Mouse (Mus musculus) forebrain, postnatal 0 days (tissue): ENCODE data around the gene Scamp2. TPM values are rescaled to one million over a fixed set of nuclear protein-coding genes. Genes with fewer than 3 reads are reported as not detected.

ENCODE experiments used
- ATAC-seq: fragments of 200-750 bp; cut with Nextera tagmentation; 2 replicates; pipeline ENCODE4 v1.8.0; 2017; ENCODE audit warnings: mild to moderate bottlenecking, moderate library complexity
- DNase-seq: peaks from one replicate; pipeline ENCODE4 v3.0.0-alpha.2; 2015
- H3K27ac ChIP-seq: fragments of 300-500 bp; sonication (generic); 2 replicates; pipeline ENCODE4 v1.5.1; 2014; ENCODE audit warnings: low read depth, mild to moderate bottlenecking, antibody characterized with exemption, low read length, moderate library complexity, mixed read lengths
- H3K27me3 ChIP-seq: fragments of 300-500 bp; sonication (generic); 2 replicates; pipeline ENCODE4 v1.6.1; 2014; ENCODE audit warnings: mild to moderate bottlenecking, low read length, mixed read lengths; ENCODE audit not compliant: insufficient read depth
- H3K36me3 ChIP-seq: fragments of 300-500 bp; sonication (generic); 2 replicates; pipeline ENCODE4 v1.6.1; 2014; ENCODE audit warnings: mild to moderate bottlenecking, moderate library complexity; ENCODE audit not compliant: insufficient read depth
- H3K4me1 ChIP-seq: fragments of 300-500 bp; sonication (generic); 2 replicates; pipeline ENCODE4 v1.6.1; 2014; ENCODE audit warnings: antibody characterized with exemption; ENCODE audit not compliant: insufficient read depth
- H3K4me2 ChIP-seq: fragments of 300-500 bp; sonication (generic); 2 replicates; pipeline ENCODE4 v1.6.1; 2014; ENCODE audit warnings: low read depth, mild to moderate bottlenecking, moderate library complexity
- H3K4me3 ChIP-seq: fragments of 300-500 bp; sonication (generic); 2 replicates; pipeline ENCODE4 v1.5.1; 2014; ENCODE audit warnings: low read depth, low read length, mixed read lengths
- H3K9ac ChIP-seq: fragments of 300-500 bp; sonication (generic); 2 replicates; pipeline ENCODE4 v1.6.1; 2014; ENCODE audit warnings: mild to moderate bottlenecking
- H3K9me3 ChIP-seq: fragments of 300-500 bp; sonication (generic); 2 replicates; pipeline ENCODE4 v1.6.1; 2016; ENCODE audit warnings: low read length
- CTCF ChIP-seq: sonication (generic); IDR thresholded peaks from 2 replicates; pipeline ENCODE4 v1.5.1; 2016; ENCODE audit warnings: antibody characterized with exemption, control low read depth, low read depth
- WGBS: fragments of 180-500 bp; shearing (Covaris S2); extraction: QIAGEN DNeasy Blood & Tissue Kit; methylation state at CpG from one replicate; pipeline ENCODE4 v1.1.7; 2014; 5-methylcytosine and 5-hydroxymethylcytosine counted together
- polyA plus RNA-seq: library from polyadenylated mRNA; unstranded; fragments of >200 nt; fragmentation: Nextera tagmentation; extraction: Ambion mirVana; gene quantifications from 2 replicates; pipeline ENCODE4 v1.2.1, GENCODE M21; 2015
- total RNA-seq: library from RNA; depleted of rRNA; stranded (reverse); fragments of >200 nt; gene quantifications from 2 replicates; pipeline ENCODE4 v1.2.3, GENCODE M21; 2014

Gene Scamp2
- total and polyA plus RNA-seq, 2 experiments from 2014 or later = 36.3 to 42.8 TPM

DNA sequence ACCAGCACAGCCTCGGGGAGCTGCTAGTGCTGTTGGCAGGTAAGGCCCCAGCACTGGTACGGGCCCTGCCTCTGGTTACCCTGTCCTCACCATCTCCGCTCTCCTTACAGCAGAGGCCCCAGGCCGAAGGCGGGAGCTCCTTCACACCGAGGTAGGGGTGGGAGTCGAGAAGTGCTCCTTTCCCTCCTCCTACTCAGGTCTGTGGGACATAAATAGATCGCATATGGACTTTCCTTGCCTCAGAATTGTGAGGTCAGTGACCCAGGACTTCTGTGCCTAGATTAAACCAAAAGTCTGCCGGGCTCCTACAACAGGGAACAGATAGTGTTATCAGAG is 33.4 kb downstream of the Scamp2 start:
- 86% methylated on average over 9 of the region's 9 CpGs for WGBS
- H3K4me2 ChIP-seq = no peak overlapping the region
- H3K27me3 ChIP-seq = no peaks in the 10 kb centered on the region
- peaks cover 40% of the 10 kb centered on the region for H3K36me3 ChIP-seq
- no peak overlapping the region for H3K4me3 ChIP-seq
- no peaks in the 10 kb centered on the region for H3K4me1 ChIP-seq
- H3K9me3 ChIP-seq = no peaks in the 10 kb centered on the region
- TF ChIP-seq CTCF = no peak
- H3K9ac ChIP-seq = no peak overlapping the region
- ATAC-seq (no peak), DNase-seq (no peak)
- no peak overlapping the region for H3K27ac ChIP-seq

DNA sequence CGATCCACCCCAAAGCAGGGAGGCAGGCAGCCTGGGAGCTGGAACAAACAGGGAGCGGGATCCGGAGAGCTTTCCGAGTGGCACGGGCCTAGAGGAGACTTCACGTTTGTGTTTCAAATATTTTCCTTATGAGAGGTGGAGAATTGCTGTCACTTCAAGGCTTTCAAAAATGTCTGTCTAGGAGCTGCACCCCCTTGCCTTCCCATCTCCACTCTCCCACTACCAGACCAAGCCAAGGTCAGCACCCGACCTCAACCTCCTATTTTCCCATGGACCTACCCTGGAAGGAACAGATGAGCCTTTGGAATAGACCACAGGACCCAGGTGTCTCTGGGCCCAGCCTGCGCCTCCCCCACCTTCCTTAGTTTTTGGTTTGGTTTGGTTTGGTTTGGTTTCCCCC is 36.5 kb downstream of the Scamp2 start:
- TF ChIP-seq CTCF = no peak
- Histone ChIP-seq H3K9me3 (no peaks in the 10 kb centered on the region), H3K27ac (no peak overlapping the region), H3K4me3 (no peak overlapping the region), H3K4me1 (no peaks in the 10 kb centered on the region), H3K36me3 (peaks cover 37% of the 10 kb centered on the region), H3K9ac (no peak overlapping the region), H3K4me2 (no peak overlapping the region), H3K27me3 (no peaks in the 10 kb centered on the region)
- ATAC-seq = no peak
- no peak for DNase-seq
- 88% methylated on average over 8 of the region's 8 CpGs for WGBS

DNA sequence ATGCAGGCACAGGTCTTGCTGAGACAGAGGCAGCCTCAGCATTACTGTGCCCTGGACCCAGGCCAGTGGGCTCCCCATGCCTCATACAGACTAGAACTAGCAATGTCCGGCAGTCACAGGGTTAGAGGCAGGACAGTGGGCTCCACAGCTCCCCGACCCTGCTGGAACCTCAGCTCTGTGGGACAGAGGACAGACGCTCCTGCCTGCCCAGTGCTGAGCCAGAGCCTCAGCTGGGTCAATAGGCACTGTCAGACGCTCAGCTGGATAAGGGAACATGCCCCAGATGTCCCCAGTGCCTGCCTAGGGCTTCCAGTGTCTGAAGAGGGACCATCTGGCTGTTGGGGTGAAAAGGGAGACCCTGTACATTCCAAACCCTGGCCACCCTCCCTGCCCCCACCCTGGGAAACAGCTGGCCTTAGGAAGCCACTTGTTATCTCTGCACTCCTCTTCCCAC is 37.2 kb downstream of the Scamp2 start:
- Histone ChIP-seq H3K27ac (no peak overlapping the region), H3K36me3 (peaks cover 30% of the 10 kb centered on the region), H3K4me3 (no peak overlapping the region), H3K4me2 (no peak overlapping the region), H3K27me3 (no peaks in the 10 kb centered on the region), H3K9ac (no peak overlapping the region), H3K4me1 (no peaks in the 10 kb centered on the region), H3K9me3 (no peaks in the 10 kb centered on the region)
- DNase-seq (no peak), ATAC-seq (no peak)
- 25% methylated on average over 4 of the region's 4 CpGs for WGBS
- no peak for TF ChIP-seq CTCF

DNA sequence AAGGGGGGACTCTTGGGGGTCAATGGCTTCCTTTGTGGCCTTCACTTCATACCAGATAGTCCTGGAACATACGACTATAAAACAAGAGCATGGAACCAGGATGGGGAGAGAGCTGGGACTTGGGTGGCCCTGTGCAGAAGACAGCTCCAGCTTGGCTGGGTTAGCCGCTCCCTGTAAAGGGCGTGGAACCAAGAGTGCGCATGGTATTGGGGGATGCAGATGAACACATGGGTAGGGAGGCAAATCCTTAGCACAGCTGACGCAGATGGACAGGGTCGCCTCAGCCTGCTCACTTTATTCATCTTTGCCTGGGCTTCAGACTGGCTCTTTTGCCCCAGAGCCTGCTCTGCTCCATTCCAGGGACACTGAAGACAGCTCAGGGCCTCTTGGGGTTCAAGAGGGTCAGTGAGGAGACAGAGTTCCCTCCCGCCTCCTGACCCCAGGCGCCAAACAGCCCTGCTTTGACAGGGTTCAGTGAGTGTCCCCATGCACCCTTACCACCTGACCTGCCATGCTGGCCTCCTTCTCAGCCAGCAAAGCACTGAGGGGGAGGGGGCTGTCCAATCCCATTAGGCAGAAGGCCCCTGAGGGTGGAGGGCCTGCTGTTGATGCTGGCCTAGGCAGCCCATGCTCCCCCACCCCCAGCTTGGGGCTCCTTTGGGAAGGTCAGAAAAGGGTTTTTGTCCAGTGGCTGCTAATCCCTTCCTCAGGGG is 38.3 kb downstream of the Scamp2 start:
- no peak overlapping the region for H3K9ac ChIP-seq
- peaks cover 20% of the 10 kb centered on the region for H3K36me3 ChIP-seq
- no peak overlapping the region for H3K27ac ChIP-seq
- no peak for TF ChIP-seq CTCF
- H3K4me2 ChIP-seq = no peak overlapping the region
- DNase-seq (no peak), ATAC-seq (no peak)
- H3K4me3 ChIP-seq = no peak overlapping the region
- no peaks in the 10 kb centered on the region for H3K4me1 ChIP-seq
- no peaks in the 10 kb centered on the region for H3K27me3 ChIP-seq
- no peaks in the 10 kb centered on the region for H3K9me3 ChIP-seq
- WGBS = 45% methylated on average over 8 of the region's 8 CpGs

DNA sequence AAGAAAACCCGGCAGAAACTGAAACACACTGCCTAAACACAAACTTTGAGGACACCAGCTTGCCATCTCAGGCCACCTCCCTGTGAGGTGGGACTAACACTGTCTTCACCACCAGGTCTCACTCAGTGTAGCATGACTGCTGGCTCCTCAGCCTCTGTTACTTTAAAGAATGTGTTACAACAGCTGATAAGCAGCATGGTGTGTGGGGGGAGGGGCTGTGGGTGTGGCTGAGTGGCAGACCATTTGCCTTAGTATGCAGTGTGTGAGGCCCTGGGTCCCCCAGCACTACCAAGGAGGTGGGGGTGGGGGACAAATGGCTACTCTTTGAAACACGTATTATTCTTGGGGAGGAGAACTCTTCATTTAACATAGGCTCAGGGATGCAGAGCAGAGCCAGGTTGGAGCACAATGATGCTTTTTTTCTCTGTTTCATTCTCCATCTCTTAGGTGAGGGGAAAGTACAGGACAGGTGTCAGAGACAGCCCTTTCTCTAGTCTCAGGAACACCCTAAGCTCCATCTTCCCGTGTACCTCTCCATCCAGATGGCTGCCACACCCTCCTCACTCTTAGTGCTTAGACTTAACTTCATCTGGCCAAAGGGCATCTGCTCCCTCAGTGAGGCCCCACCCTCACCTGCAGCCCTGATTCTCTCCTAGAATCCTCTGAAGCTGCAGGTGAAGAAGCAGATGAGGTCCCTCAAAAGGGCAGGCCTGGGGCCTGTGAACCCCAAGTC is 40.0 kb downstream of the Scamp2 start:
- WGBS = 12% methylated on average over 3 of the region's 3 CpGs
- no peak overlapping the region for H3K27ac ChIP-seq
- ATAC-seq = peak; percentile 28
- no peak overlapping the region for H3K4me2 ChIP-seq
- no peak overlapping the region for H3K4me3 ChIP-seq
- no peaks in the 10 kb centered on the region for H3K9me3 ChIP-seq
- no peak for TF ChIP-seq CTCF
- 0 out of 2 replicates have a peak, but pooled peaks cover 4% of the 10 kb centered on the region for H3K36me3 ChIP-seq
- no peaks in the 10 kb centered on the region for H3K4me1 ChIP-seq
- no peak overlapping the region for H3K9ac ChIP-seq
- H3K27me3 ChIP-seq = peaks cover 5% of the 10 kb centered on the region; the same call in 1 of the 2 replicates
- DNase-seq = no peak

DNA sequence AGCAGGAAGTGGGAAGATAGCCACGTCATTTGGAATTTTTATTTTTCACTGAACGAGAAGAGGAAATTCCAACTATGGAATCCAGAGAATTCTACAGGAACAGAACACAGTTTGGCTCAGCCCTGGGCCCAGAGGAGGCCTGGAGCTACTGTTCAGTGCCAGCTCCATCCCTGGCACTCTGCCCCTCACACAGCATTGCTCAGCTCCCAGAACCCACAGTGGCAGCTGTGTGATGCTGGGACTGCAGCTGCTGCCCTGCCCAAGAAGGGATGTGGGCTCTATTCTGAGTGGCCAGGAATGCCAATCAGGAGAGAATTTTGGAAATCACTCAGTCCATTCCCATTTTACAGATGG is 40.6 kb downstream of the Scamp2 start:
- no peak for TF ChIP-seq CTCF
- 0 out of 2 replicates have a peak, but pooled peaks cover under 1% of the 10 kb centered on the region for H3K36me3 ChIP-seq
- H3K4me2 ChIP-seq = no peak overlapping the region
- ATAC-seq (peak; percentile 62), DNase-seq (peak; percentile 55)
- H3K4me3 ChIP-seq = no peak overlapping the region
- H3K27ac ChIP-seq = no peak overlapping the region
- peaks cover 10% of the 10 kb centered on the region for H3K27me3 ChIP-seq
- H3K9me3 ChIP-seq = no peaks in the 10 kb centered on the region
- 47% methylated on average over 2 of the region's 2 CpGs for WGBS
- H3K9ac ChIP-seq = no peak overlapping the region
- H3K4me1 ChIP-seq = peaks cover 5% of the 10 kb centered on the region; the same call in 1 of the 2 replicates

DNA sequence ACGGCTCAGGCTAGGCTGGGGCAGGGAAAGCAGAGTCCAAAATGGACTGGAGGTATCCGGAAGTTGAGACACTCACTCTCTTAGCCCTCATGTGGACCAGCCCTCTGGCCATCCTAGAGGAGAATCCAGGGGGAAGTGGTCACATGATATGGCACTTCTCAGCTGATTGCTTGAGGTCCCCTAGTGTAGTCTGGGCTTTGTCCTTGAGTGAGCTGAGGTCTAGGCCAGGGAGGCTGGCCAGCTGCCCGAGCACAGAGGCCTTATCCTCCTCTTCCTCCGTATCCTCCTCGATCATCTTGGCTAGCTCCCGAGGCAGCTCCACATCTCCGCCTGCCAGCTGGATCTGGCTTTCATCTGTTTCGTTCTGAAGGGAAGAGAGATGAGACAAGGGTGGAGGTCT is 41.4 kb downstream of the Scamp2 start:
- 52% methylated on average over 8 of the region's 8 CpGs for WGBS
- Histone ChIP-seq H3K9me3 (no peaks in the 10 kb centered on the region), H3K4me1 (peaks cover 9% of the 10 kb centered on the region; the same call in 1 of the 2 replicates), H3K4me2 (no peak overlapping the region), H3K36me3 (no peaks in the 10 kb centered on the region), H3K27ac (no peak overlapping the region), H3K4me3 (no peak overlapping the region), H3K27me3 (peaks cover 15% of the 10 kb centered on the region), H3K9ac (no peak overlapping the region)
- DNase-seq (no peak), ATAC-seq (no peak)
- TF ChIP-seq CTCF = no peak
